Mouse (Mus musculus) heart, embryonic 13.5 days (tissue): Measurements from ENCODE around the gene Six3. TPM values are rescaled to one million over a fixed set of nuclear protein-coding genes. Genes with fewer than 3 reads are reported as not detected.

ENCODE experiments used
- ATAC-seq: fragments of 200-750 bp; cut with Nextera tagmentation; 2 replicates; pipeline ENCODE4 v1.8.0; 2017; ENCODE audit warnings: moderate TSS enrichment; ENCODE audit not compliant: insufficient number of reproducible peaks, low FRiP score, low TSS enrichment; ENCODE audit errors: extremely low read depth
- H3K27ac ChIP-seq: fragments of 300-500 bp; sonication (generic); replicated peaks from 2 replicates; pipeline ENCODE4 v1.5.1; 2015; ENCODE audit warnings: moderate library complexity, mild to moderate bottlenecking, inconsistent platforms
- H3K27me3 ChIP-seq: fragments of 300-500 bp; sonication (generic); replicated peaks from 2 replicates; pipeline ENCODE4 v1.6.1; 2015; ENCODE audit warnings: mild to moderate bottlenecking, inconsistent platforms
- H3K36me3 ChIP-seq: fragments of 300-500 bp; sonication (generic); 2 replicates; pipeline ENCODE4 v1.6.1; 2015; ENCODE audit warnings: mild to moderate bottlenecking, inconsistent platforms
- H3K4me1 ChIP-seq: fragments of 300-500 bp; sonication (generic); 2 replicates; pipeline ENCODE4 v1.6.1; 2015; ENCODE audit warnings: inconsistent platforms
- H3K4me2 ChIP-seq: fragments of 300-500 bp; sonication (generic); 2 replicates; pipeline ENCODE4 v1.6.1; 2015; ENCODE audit warnings: inconsistent platforms, mild to moderate bottlenecking, moderate library complexity
- H3K4me3 ChIP-seq: fragments of 300-500 bp; sonication (generic); 2 replicates; pipeline ENCODE4 v1.5.1; 2015; ENCODE audit warnings: moderate library complexity, mild to moderate bottlenecking, inconsistent platforms
- H3K9ac ChIP-seq: fragments of 300-500 bp; sonication (generic); 2 replicates; pipeline ENCODE4 v1.6.1; 2015; ENCODE audit warnings: inconsistent platforms, mild to moderate bottlenecking, moderate library complexity
- H3K9me3 ChIP-seq: fragments of 300-500 bp; sonication (generic); 2 replicates; pipeline ENCODE4 v1.6.1; 2016; ENCODE audit warnings: inconsistent platforms
- WGBS: fragments of 180-500 bp; shearing (Covaris S2); methylation state at CpG from one replicate; pipeline ENCODE4 v1.1.7; 2015; ENCODE audit warnings: mixed read lengths; 5-methylcytosine and 5-hydroxymethylcytosine counted together
- polyA plus RNA-seq: library from polyadenylated mRNA; unstranded; fragments of >200 nt; fragmentation: Nextera tagmentation; extraction: Ambion mirVana; gene quantifications from 2 replicates; pipeline ENCODE4 v1.2.1, GENCODE M21; 2015

Gene Six3
- polyA plus RNA-seq, 1 experiment from 2014 or later: not detected

DNA sequence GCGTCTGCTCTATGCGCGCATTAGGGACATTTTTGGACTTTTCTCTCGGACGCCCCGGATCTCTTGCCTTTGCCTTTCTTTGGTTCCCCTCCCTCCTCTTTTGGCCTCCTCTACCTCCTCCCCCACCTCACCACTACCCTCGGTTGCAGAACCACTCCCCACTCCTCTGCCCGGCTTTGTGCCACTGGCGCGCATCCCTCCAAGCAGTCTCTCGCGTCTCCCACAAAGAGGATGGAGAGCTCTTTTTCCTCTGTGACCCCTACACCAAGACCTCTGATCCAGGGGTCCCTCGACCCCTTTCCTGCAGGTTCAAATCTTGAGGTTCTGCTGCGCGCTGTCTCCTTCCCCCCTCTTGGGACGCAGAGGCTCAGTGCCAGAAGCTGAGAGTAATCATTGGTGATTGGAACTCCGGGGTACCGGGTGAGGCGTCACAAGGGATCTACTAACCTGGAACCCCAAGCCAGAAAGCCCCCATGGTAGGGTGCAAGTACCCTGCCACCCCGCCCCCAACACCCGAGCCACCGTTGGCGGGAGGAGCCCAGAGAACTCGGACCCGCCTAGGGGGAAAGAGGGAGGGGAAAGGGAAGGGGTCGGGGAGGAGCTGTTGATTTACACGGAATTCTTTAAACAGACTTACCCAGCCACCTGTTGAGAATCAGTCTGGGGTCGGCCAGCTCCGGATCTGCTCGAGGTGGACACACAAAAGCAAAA is 758 bp downstream of the Six3 start:
- H3K4me1 ChIP-seq: peaks cover 16% of the 10 kb centered on the region
- no peak overlapping the region for H3K9ac ChIP-seq
- ATAC-seq: no peak
- H3K27ac ChIP-seq: no peak overlapping the region
- no peaks in the 10 kb centered on the region for H3K36me3 ChIP-seq
- no peak overlapping the region for H3K4me3 ChIP-seq
- peaks cover 100% of the 10 kb centered on the region for H3K27me3 ChIP-seq
- H3K9me3 ChIP-seq: no peaks in the 10 kb centered on the region
- H3K4me2 ChIP-seq: no peak overlapping the region
- WGBS: under 1% methylated on average over 30 of the region's 30 CpGs

DNA sequence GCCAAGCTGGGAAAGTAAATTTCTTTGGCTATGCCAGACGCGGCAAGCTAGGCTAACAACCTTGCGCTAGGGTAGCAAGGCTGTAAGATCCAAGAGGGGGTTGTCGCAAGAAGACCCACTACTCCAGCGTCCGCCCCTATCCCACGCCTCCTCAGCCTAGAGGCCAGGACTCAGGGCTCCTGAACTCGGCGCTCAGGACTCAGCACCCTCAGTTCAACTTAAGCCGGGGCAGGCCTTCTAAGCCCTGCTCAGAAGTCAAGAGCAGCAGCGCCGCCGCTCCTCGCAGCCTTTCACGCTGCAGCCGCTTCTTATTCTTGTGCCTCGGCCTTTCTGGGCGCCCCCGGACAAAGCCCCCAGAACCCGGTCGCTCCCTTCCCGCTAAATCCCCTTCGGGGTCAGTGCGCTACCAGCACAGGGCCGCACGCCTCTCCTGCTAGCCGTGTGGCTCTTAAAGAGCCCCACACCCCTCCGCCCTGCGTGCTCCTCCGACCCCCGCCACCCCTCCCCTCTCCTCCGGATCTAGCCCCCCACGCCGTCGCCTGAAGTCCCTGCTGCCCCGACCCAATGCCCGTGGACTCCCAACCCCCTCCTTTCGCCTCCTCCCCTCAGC is 1.4 kb downstream of the Six3 start:
- no peak for ATAC-seq
- H3K4me1 ChIP-seq: peaks cover 16% of the 10 kb centered on the region
- WGBS: under 1% methylated on average over 38 of the region's 38 CpGs
- peaks cover 100% of the 10 kb centered on the region for H3K27me3 ChIP-seq
- H3K9ac ChIP-seq: no peak overlapping the region
- H3K4me2 ChIP-seq: peak overlapping the region; percentile 54
- no peak overlapping the region for H3K27ac ChIP-seq
- H3K4me3 ChIP-seq: peak overlapping the region; percentile 27
- no peaks in the 10 kb centered on the region for H3K36me3 ChIP-seq
- no peaks in the 10 kb centered on the region for H3K9me3 ChIP-seq

DNA sequence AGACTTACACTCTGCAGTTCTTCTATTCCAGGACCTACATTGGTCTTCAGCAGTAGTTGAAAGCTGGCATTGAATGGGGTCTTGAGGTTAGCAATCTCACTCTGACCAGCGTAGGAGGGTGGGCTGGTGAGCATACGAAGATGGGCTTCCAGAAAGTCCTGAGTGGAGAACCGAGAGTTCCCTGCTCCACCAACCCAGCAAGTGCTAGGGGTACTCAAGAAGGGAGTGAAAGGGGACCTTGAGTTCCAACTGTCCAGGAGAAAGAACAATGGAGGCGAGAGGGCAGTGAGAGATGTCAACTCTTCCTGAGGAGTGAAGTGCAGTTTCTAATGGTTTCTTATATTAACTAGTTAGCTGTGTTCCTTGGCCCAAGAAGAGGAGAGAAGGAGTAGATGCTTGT is 2.2 kb downstream of the Six3 start:
- Histone ChIP-seq H3K27ac (no peak overlapping the region), H3K4me2 (no peak overlapping the region), H3K9ac (no peak overlapping the region), H3K4me3 (peak overlapping the region; percentile 27), H3K36me3 (no peaks in the 10 kb centered on the region), H3K4me1 (peaks cover 18% of the 10 kb centered on the region), H3K27me3 (peaks cover 100% of the 10 kb centered on the region), H3K9me3 (no peaks in the 10 kb centered on the region)
- 2% methylated on average over 4 of the region's 4 CpGs for WGBS
- ATAC-seq: no peak

DNA sequence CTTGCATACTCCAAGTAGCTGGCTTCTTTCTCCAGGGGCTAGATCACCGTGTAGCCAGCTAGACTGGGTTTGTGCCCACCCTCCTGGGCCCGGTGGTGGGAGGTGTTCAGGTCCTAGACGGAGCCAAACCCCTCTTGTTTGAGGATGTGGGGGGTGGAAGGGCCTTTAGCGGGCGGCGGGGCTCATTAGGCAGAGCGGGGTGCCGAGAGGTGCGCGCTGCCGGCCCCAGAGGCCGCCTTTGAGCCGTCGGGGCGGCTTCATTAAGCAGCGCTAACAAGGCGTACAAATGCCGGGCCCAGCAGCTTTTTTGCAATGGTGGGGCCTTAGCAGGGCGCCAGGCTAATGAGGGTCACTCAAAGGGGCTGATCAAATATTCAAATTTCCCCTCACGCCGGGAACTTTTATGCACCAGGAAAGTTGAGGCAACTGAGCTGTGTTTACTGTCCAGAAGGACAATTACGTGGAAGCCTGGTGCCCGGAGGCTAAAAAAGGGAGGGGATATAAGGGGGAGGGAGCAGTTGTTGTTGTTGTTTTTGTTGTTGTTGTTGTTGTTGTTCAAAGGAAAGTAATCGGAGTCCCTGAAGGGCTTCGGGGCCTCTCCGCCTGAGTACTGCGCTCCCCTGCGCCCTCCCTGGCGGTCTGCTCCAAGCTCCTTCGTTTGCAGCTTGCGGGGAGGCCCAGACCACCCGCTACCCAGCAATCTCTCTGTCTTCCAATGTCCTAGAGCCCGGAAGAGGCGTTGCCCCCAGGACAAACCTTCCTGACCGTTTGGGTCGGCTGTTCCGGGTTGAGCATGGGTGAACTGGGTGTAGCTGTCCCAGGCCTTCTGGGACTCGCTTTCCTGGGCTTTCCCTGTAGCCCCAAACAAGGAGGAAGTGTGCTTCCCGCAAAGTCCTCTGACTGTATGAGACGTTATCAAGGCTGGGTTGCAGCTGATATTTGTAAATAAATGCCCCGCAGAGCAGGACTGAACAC is 3.4 kb downstream of the Six3 start:
- no peak for ATAC-seq
- no peaks in the 10 kb centered on the region for H3K9me3 ChIP-seq
- no peak overlapping the region for H3K9ac ChIP-seq
- H3K36me3 ChIP-seq: no peaks in the 10 kb centered on the region
- WGBS: 2% methylated on average over 41 of the region's 41 CpGs
- H3K27me3 ChIP-seq: peaks cover 100% of the 10 kb centered on the region
- H3K4me2 ChIP-seq: no peak overlapping the region
- no peak overlapping the region for H3K27ac ChIP-seq
- no peak overlapping the region for H3K4me3 ChIP-seq
- H3K4me1 ChIP-seq: peaks cover 30% of the 10 kb centered on the region

DNA sequence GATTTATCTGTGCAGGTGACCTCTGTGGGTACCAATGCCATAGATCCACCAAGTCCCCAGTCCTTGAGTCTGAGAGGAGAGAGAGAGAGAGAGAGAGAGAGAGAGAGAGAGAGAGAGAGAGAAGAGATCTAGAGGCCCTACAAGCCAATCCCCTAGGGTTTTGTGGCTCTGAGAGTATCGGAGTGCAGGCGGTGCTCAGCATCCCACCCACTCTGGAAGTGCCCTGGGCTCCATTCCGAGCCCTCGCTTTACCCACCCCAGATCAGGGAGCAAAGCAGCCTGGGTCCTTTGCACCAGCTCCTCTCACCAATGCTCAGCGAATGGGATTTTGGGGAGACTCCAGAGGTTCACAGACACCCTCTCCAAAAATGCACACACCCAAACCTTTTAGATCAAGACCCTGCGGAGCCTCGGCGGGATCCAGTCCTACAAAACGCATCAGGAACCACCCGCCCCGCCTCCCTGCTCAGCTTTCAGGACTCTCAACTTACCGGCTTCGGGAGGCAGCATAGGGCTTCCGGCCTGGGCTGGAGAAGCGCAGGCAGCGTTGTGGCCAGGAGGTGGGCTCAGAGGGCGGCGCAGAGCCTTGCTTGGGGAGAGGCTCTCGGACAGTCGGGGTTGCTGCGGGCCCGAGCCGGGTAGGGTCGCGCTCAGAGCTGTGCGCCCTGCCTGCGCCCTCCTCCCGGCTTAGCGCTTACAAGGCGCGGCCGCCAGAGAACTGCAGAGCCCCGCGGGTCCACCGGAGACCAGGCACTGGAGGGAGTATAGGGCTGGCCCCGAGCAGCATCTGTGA is 4.4 kb downstream of the Six3 start:
- ATAC-seq: no peak
- peaks cover 100% of the 10 kb centered on the region for H3K27me3 ChIP-seq
- H3K9ac ChIP-seq: 0 out of 2 replicates have a peak overlapping the region, but pooled peaks have one; percentile 24
- no peaks in the 10 kb centered on the region for H3K9me3 ChIP-seq
- H3K36me3 ChIP-seq: no peaks in the 10 kb centered on the region
- WGBS: under 1% methylated on average over 36 of the region's 36 CpGs
- H3K4me3 ChIP-seq: peak overlapping the region; percentile 41
- H3K4me2 ChIP-seq: peak overlapping the region; percentile 65
- no peak overlapping the region for H3K27ac ChIP-seq
- H3K4me1 ChIP-seq: peaks cover 31% of the 10 kb centered on the region

DNA sequence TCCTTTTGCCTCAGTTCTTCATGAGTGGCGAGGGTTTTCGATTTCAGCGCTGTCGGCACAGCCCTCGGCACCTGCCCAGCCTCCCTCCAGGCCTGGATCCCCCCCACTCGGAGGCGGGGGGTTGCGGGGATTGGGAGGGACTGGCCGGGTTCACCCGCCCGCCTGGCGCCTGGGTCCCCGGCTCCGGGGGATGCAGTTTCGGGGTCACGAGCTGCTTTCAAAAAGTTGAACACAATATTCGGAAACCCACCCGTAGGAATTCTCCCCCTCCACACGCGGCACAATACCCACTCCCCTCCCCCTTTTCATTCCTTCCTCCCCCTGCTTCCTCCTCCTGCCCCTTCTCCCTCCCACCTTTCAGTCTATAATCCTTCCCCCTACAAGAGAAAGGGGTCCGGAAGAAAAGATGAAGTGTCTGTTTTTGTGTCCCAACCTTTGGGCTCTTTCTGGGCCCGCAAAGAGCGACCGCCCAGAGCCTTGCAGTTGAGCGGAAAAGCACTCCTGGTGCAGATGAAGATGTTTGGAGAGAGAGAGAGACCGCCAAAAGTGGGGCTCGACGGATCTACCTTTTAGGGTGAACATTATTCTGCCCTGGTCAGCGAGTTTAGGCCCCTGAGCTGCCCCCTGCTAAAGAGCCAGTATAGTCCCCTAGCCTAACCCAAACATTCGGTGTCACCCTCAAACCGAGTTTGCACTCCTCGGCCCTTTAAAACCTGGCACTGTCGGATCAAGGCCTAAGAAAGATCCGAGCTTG is 5.1 kb downstream of the Six3 start:
- peaks cover 100% of the 10 kb centered on the region for H3K27me3 ChIP-seq
- no peaks in the 10 kb centered on the region for H3K9me3 ChIP-seq
- peaks cover 34% of the 10 kb centered on the region for H3K4me1 ChIP-seq
- H3K27ac ChIP-seq: no peak overlapping the region
- H3K36me3 ChIP-seq: no peaks in the 10 kb centered on the region
- H3K4me3 ChIP-seq: peak overlapping the region; percentile 41
- whole genome bisulfite sequencing: under 1% methylated on average over 34 of the region's 34 CpGs
- H3K4me2 ChIP-seq: peak overlapping the region; percentile 65
- ATAC-seq: no peak
- 0 out of 2 replicates have a peak overlapping the region, but pooled peaks have one; percentile 24 for H3K9ac ChIP-seq

DNA sequence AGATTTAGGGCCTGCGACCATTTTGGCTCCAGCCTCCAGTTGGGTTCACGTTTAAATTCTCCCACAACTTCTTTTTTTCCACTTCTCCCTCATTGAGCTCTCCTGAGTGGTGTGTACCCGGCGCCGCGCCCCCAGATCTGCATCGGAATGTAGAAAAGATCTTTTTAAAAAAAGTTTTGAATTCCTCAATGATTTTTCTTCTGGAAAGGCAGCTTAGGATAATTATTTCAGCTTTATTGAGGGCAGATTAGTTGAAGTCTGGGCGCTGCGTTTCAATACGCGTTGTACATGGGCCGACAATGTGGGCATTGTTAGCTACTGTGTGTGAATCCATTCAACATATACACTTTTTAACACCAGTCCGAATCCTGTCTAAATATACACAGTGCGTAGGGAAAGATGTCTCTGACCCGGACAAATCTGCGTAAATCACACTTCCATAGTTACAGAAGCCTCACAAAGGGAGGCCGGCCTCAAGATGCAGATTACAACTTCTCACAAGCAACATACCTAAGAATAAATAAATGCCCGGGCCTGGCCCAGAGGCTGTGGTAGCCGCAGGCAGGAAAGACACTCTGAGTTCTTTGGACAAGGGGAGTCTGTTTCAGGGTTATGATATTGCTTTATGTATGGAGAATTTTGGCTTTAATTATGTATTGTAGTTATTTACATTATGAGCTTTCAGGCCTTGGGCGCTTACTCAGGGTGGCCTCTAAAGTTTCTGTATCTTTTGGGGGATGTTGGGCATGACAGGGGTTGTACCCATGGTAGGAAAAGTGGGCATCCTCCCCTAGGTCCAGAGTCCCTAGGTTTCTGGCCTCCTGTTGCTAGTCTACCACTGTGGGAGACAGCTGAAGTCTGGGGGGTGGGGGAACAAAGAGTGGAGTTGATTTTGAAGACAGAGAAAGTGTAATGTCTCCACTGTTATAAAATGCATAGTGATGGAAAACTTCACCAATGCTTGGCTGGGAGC is 6.0 kb downstream of the Six3 start:
- no peaks in the 10 kb centered on the region for H3K36me3 ChIP-seq
- no peak overlapping the region for H3K4me3 ChIP-seq
- H3K4me1 ChIP-seq: peaks cover 37% of the 10 kb centered on the region
- no peak for ATAC-seq
- no peak overlapping the region for H3K9ac ChIP-seq
- WGBS: 6% methylated on average over 20 of the region's 20 CpGs
- no peak overlapping the region for H3K4me2 ChIP-seq
- no peak overlapping the region for H3K27ac ChIP-seq
- no peaks in the 10 kb centered on the region for H3K9me3 ChIP-seq
- H3K27me3 ChIP-seq: peaks cover 98% of the 10 kb centered on the region

DNA sequence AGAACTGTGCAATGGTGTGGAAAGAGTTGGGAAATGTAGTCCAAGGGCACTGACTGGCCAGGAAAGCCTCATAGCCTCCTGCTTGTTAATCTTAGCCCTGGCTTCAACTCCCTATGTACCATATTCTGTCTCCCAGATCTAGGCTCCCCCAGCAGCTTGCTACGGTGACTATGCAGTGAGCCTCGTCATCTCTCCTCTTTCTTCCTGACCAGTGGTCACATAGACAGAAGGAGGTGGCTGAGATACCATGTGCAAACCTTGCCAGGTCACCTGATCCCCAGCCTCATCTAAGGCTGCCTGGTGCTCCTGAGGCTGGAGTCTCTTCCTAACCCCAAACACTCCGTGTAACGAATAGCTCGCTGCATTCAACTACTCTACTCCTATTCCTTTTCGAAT is 6.7 kb downstream of the Six3 start:
- Histone ChIP-seq H3K9ac (no peak overlapping the region), H3K27ac (no peak overlapping the region), H3K36me3 (no peaks in the 10 kb centered on the region), H3K4me2 (no peak overlapping the region), H3K4me1 (peaks cover 32% of the 10 kb centered on the region), H3K27me3 (peaks cover 96% of the 10 kb centered on the region), H3K9me3 (no peaks in the 10 kb centered on the region), H3K4me3 (no peak overlapping the region)
- no peak for ATAC-seq
- WGBS: 1% methylated on average over 6 of the region's 6 CpGs

DNA sequence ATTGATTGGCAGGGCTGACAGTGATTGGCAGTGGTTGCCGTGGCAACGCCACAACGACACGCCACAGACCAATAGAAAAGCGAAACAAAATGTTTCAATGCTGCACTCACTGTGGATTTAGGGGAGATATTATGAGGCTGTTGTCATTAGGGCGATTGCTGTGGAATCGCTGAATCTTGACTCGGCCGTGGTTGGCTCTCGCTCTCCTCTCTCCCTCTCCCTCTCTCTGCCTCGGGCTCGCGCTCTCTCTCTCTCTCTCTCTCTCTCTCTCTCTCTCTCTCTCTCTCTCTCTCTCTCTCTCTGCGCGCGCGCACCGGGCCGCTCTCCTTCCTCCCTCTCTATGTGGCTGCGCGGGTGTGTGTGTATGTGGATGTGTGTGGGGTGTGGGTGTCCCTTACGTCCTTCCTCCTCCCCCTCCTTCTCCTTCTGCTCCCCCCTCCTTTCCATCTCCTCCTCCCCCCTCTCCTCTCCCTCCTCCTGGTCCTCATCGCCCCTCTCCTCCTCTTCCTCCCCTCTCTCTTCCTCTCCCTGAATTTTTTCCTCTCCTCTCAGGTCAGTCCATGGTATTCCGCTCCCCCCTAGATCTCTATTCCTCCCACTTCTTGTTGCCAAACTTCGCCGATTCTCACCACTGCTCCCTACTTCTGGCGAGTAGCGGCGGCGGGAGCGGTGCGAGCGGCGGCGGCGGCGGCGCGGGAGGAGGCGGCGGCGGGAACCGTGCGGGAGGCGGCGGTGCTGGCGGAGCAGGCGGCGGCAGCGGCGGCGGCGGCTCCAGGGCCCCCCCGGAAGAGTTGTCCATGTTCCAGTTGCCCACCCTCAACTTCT is 7.5 kb downstream of the Six3 start:
- H3K4me2 ChIP-seq: peak overlapping the region; percentile 62
- H3K27ac ChIP-seq: no peak overlapping the region
- H3K4me1 ChIP-seq: peaks cover 32% of the 10 kb centered on the region
- H3K4me3 ChIP-seq: peak overlapping the region; percentile 39
- no peak for ATAC-seq
- peaks cover 96% of the 10 kb centered on the region for H3K27me3 ChIP-seq
- H3K9ac ChIP-seq: no peak overlapping the region
- under 1% methylated on average over 50 of the region's 54 CpGs for WGBS
- H3K9me3 ChIP-seq: no peaks in the 10 kb centered on the region
- H3K36me3 ChIP-seq: no peaks in the 10 kb centered on the region
